Mouse (Mus musculus) lung, postnatal 0 days (tissue): ENCODE results near the gene Fnip2.

ENCODE experiments used
- CTCF ChIP-seq: IDR thresholded peaks from 2 replicates; pipeline ENCODE4 v1.5.1; 2016; ENCODE audit warnings: antibody characterized with exemption, mild to moderate bottlenecking
- EP300 ChIP-seq: IDR thresholded peaks from 2 replicates; pipeline ENCODE4 v1.6.1; 2016; ENCODE audit warnings: antibody characterized with exemption, mild to moderate bottlenecking, control low read depth

- TF ChIP-seq EP300: no peak
- TF ChIP-seq CTCF: no peak
Observed at GRCm38 (mm10) chr3:79490102-79490501, 77.5 kb downstream of the Fnip2 start.
